Mouse (Mus musculus) ES-E14 (cell line): ENCODE measurements around the gene Wfdc3.

Experiments
- ZC3H11A ChIP-seq: IDR thresholded peaks from 2 replicates; pipeline ENCODE4 v1.6.1; 2012; ENCODE audit warnings: low read depth, mild to moderate bottlenecking, inconsistent platforms, low read length, borderline replicate concordance
- ZNF384 ChIP-seq: IDR thresholded peaks from 2 replicates; pipeline ENCODE4 v1.6.1; 2012; ENCODE audit warnings: low read depth, low read length, inconsistent platforms

GRCm38 (mm10) chr2:164777246-164778014 lies 31.7 kb upstream of the Wfdc3 start:
- TF ChIP-seq ZC3H11A (no peak), ZNF384 (no peak)
